Mouse (Mus musculus) stomach, embryonic 16.5 days (tissue): ENCODE measurements at regions not wholly inside any gene's neighbourhood (a gene's known extent, or its start where the extent isn't known, plus 50 kb on each side); places are given as distances from the start of the nearest gene placed in this dataset.

Experiments
- ATAC-seq: fragments of 200-750 bp; cut with Nextera tagmentation; 2 replicates; pipeline ENCODE4 v1.8.0; 2017; ENCODE audit warnings: moderate number of reproducible peaks, moderate TSS enrichment; ENCODE audit not compliant: insufficient read depth, low FRiP score
- H3K27ac ChIP-seq: fragments of 300-500 bp; sonication (generic); 2 replicates; pipeline ENCODE4 v1.5.1; 2014; ENCODE audit warnings: low read length
- H3K27me3 ChIP-seq: fragments of 300-500 bp; sonication (generic); 2 replicates; pipeline ENCODE4 v1.6.1; 2014; ENCODE audit warnings: low read length, control low read depth, mixed read lengths; ENCODE audit not compliant: control insufficient read depth, insufficient read depth
- H3K36me3 ChIP-seq: fragments of 300-500 bp; sonication (generic); 2 replicates; pipeline ENCODE4 v1.6.1; 2014; ENCODE audit warnings: low read length; ENCODE audit not compliant: control insufficient read depth, insufficient read depth
- H3K4me1 ChIP-seq: fragments of 300-500 bp; sonication (generic); 2 replicates; pipeline ENCODE4 v1.6.1; 2014; ENCODE audit warnings: low read length, control low read depth, mixed read lengths; ENCODE audit not compliant: control insufficient read depth, insufficient read depth
- H3K4me2 ChIP-seq: fragments of 300-500 bp; sonication (generic); 2 replicates; pipeline ENCODE4 v1.6.1; 2014; ENCODE audit warnings: low read depth, low read length, mixed read lengths
- H3K4me3 ChIP-seq: fragments of 300-500 bp; sonication (generic); replicated peaks from 2 replicates; pipeline ENCODE4 v1.5.1; 2014; ENCODE audit warnings: mild to moderate bottlenecking, low read length
- H3K9ac ChIP-seq: fragments of 300-500 bp; sonication (generic); 2 replicates; pipeline ENCODE4 v1.6.1; 2014; ENCODE audit warnings: low read length
- H3K9me3 ChIP-seq: fragments of 300-500 bp; sonication (generic); replicated peaks from 2 replicates; pipeline ENCODE4 v1.6.1; 2016; ENCODE audit warnings: low read length, control low read depth; ENCODE audit not compliant: control insufficient read depth
- WGBS: fragments of 180-500 bp; shearing (Covaris S2); extraction: QIAGEN DNeasy Blood & Tissue Kit; methylation state at CpG from one replicate; pipeline ENCODE4 v1.1.7; 2014; 5-methylcytosine and 5-hydroxymethylcytosine counted together

DNA sequence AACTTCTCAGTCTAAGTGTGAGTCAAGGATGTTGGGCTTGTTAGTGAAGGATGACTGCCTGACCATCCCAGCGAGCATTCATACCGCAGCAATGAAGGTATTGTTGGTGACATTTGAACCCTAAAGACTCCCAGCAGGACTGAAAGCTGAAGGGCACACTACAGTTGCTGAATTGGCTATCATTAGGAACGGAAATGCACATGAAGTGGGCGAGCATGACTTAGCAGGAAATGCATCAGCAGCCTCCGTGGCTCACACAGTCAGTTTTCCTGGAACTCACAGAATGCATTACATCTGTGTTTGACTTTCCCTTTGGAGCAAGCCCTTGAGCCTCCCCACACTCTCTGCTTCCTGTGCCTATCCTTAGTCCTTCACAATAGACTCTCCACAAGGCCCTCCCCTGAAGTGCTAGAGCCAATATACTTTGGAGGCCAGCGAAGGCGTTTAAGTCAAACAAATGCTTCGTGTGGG, 63.9 kb downstream of the Tmco5 start:
- no peaks in the 10 kb centered on the region for H3K9me3 ChIP-seq
- no peak overlapping the region for H3K27ac ChIP-seq
- peak; percentile 53 for ATAC-seq
- H3K4me1 ChIP-seq: 0 out of 2 replicates have a peak, but pooled peaks cover 6% of the 10 kb centered on the region
- H3K36me3 ChIP-seq: no peaks in the 10 kb centered on the region
- no peak overlapping the region for H3K4me2 ChIP-seq
- H3K27me3 ChIP-seq: no peaks in the 10 kb centered on the region
- no peak overlapping the region for H3K9ac ChIP-seq
- H3K4me3 ChIP-seq: no peak overlapping the region
- WGBS: 41% methylated on average over 8 of the region's 8 CpGs

DNA sequence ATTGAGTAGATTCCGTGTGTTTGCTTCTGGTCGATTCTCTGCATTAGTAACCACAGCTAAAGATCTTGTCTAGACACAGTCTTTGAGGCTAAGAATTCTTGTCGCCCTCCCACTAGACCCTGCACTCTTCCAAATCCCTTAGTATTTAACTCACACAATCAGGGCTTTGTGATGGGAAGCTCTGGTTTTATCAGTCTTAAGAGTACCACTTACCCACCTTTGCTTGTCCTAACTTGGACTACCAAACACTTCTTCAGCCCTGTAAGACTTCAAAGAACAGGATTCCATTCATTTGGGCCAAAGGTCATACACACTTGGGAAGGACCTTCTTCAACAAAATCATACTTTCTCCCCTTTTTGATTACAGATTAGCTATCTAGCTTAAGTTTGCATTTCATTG, 70.0 kb downstream of the Tmco5 start:
- no peak overlapping the region for H3K4me3 ChIP-seq
- H3K4me1 ChIP-seq: no peaks in the 10 kb centered on the region
- peaks cover 6% of the 10 kb centered on the region for H3K9me3 ChIP-seq
- 69% methylated on average over 3 of the region's 3 CpGs for WGBS
- no peaks in the 10 kb centered on the region for H3K27me3 ChIP-seq
- H3K27ac ChIP-seq: no peak overlapping the region
- H3K4me2 ChIP-seq: no peak overlapping the region
- no peak overlapping the region for H3K9ac ChIP-seq
- H3K36me3 ChIP-seq: no peaks in the 10 kb centered on the region
- no peak for ATAC-seq

DNA sequence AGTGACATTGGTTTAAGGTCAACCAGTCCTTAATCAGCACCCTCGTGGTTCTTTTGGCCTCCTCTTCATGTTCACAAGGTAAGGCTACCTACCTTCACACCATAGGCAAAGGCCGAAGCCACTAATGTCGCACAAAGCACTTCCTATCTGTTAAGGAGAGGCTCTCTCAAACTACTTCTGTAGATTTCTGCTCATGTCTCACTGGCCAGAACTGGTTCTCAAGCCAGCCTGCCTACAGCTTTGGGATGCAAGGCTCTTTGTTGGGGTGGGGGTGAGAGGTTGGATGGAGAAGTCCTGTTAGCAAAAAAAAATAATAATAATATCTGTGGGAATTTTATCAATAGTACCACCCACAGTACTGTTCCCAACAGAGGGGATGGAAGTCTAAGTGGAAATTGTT, 71.2 kb downstream of the Tmco5 start:
- ATAC-seq: no peak
- Histone ChIP-seq H3K27me3 (no peaks in the 10 kb centered on the region), H3K9me3 (peaks cover 6% of the 10 kb centered on the region), H3K4me2 (no peak overlapping the region), H3K4me3 (no peak overlapping the region), H3K36me3 (no peaks in the 10 kb centered on the region), H3K4me1 (no peaks in the 10 kb centered on the region), H3K27ac (no peak overlapping the region), H3K9ac (no peak overlapping the region)
- 74% methylated on average over 3 of the region's 3 CpGs for WGBS

DNA sequence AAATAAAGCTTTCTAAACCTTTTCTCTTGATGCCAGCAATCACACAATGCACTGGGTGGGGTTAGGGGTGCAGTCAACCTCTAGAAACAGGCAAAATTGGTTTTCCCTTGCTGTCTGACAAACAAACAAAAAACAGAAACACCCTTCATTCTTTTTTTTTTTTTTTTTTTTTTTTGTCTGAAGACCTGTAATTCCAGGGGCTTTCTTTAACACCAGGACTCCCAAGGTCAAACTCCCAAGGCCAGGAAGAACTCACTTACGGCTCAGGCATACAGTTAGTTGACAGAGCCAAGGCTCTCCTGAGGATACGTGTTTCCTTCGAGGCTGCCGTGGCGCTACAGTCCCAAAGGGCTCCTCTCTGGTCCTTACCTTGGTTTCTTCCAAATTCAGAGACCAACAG, 71.7 kb downstream of the Tmco5 start:
- H3K4me1 ChIP-seq: no peaks in the 10 kb centered on the region
- no peaks in the 10 kb centered on the region for H3K36me3 ChIP-seq
- H3K4me3 ChIP-seq: no peak overlapping the region
- no peaks in the 10 kb centered on the region for H3K27me3 ChIP-seq
- no peak for ATAC-seq
- no peak overlapping the region for H3K4me2 ChIP-seq
- WGBS: 78% methylated on average over 5 of the region's 5 CpGs
- H3K27ac ChIP-seq: no peak overlapping the region
- H3K9me3 ChIP-seq: peaks cover 6% of the 10 kb centered on the region
- H3K9ac ChIP-seq: no peak overlapping the region

DNA sequence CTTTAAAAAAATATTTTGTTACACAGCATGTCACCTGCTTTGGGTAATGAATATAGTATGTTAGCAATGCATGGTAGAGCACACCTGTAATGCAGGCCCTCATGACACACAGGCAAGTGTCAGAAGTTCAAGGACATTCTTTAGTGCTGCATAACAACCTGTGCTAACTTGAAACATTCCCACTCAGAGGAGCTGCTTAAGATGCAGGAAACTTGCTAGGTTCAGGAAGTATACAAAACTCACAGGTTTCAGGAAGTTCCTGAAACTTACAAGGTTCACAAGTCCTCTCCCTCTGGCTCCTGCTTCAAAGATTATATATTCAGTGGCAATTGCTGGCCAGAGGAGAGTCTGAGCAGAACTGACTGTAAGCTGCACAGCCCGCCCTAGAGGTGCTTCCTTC, 73.0 kb downstream of the Tmco5 start:
- ATAC-seq: no peak
- H3K9ac ChIP-seq: no peak overlapping the region
- WGBS: 89% methylated on average over 1 of the region's 1 CpGs
- H3K4me2 ChIP-seq: no peak overlapping the region
- H3K36me3 ChIP-seq: no peaks in the 10 kb centered on the region
- H3K9me3 ChIP-seq: peaks cover 6% of the 10 kb centered on the region
- no peak overlapping the region for H3K4me3 ChIP-seq
- no peaks in the 10 kb centered on the region for H3K4me1 ChIP-seq
- no peaks in the 10 kb centered on the region for H3K27me3 ChIP-seq
- no peak overlapping the region for H3K27ac ChIP-seq

DNA sequence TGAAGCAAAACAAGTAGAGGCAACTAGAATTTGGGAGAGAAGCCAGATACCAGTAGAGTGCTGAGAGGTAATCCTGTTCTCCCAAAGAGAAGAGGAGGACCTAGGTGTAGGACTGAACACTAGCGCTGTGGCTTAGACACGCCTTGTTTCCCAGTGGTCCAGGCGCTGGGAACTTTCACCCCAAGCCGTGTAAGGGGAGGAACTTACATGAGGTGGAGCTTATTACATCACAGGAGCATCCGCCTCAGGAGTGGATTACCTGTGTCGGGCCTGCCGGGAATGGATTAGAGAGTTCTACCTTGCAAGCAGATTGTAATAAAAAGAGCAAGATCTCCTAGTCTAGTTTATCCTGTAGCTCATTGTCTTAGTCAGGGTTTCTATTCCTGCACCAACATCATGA, 75.8 kb downstream of the Tmco5 start:
- Histone ChIP-seq H3K4me1 (no peaks in the 10 kb centered on the region), H3K27me3 (no peaks in the 10 kb centered on the region), H3K36me3 (no peaks in the 10 kb centered on the region), H3K4me3 (no peak overlapping the region), H3K9me3 (peaks cover 6% of the 10 kb centered on the region), H3K27ac (no peak overlapping the region), H3K4me2 (no peak overlapping the region), H3K9ac (no peak overlapping the region)
- no peak for ATAC-seq
- WGBS: 91% methylated on average over 7 of the region's 7 CpGs

DNA sequence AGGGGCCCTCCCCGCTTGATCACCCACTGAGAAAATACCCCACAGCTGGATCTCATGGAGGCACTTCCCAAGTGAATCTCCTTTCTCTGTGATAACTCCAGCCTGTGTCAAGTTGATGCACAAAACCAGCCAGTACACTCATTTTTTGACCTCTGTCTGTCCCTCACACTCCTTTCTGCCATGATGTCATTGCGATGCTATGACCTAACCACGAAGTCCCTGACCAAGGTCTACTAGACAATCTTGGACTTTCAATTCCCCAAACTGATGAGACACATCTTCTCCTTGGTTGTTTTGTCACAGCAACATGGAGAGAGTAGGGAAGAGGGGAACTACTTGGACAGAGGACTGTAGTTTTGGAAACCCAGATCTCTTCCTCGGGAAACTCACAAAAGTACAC, 76.4 kb downstream of the Tmco5 start:
- Histone ChIP-seq H3K36me3 (no peaks in the 10 kb centered on the region), H3K4me1 (no peaks in the 10 kb centered on the region), H3K9me3 (peaks cover 6% of the 10 kb centered on the region), H3K27ac (no peak overlapping the region), H3K9ac (no peak overlapping the region), H3K4me3 (no peak overlapping the region), H3K4me2 (no peak overlapping the region), H3K27me3 (no peaks in the 10 kb centered on the region)
- WGBS: 90% methylated on average over 4 of the region's 4 CpGs
- ATAC-seq: no peak

DNA sequence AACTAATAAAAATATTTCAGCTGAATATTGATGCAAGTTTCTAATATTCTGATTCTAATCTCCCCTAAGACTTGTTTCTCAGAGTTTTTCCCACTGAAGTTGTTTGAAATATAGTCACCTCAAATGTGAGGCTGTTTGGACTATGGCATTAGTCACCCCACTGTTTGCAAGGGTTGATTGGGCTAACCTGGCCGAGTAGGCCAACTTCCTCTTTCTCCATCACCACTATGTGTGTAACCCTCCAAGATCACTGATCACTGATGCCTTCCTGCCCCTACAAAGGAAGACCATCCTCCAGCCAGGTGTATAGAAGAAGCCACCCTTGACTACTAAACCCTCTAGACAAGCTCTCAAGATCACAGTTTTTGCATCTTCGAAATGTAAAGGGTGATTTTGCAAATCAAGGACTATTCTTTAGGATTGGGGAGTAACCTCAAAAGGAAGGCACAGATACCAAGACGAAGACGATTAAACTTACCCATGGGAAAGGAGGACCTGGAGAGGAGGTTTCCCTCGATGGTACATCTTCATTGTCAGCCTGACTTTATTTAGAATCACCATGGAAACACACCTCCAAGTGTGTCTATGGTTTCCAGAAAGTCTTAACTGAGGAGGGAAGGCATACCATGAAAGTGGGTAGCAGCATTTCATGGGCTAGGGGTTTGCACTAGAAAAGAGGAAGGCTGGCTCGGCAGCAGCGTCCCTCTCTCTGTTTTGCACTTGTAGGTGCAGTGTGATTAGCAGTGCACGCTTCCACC, 84.8 kb downstream of the Tmco5 start:
- H3K27me3 ChIP-seq: no peaks in the 10 kb centered on the region
- no peak overlapping the region for H3K4me2 ChIP-seq
- no peak for ATAC-seq
- no peak overlapping the region for H3K27ac ChIP-seq
- 82% methylated on average over 8 of the region's 8 CpGs for WGBS
- no peak overlapping the region for H3K4me3 ChIP-seq
- no peak overlapping the region for H3K9ac ChIP-seq
- H3K9me3 ChIP-seq: no peaks in the 10 kb centered on the region
- no peaks in the 10 kb centered on the region for H3K4me1 ChIP-seq
- no peaks in the 10 kb centered on the region for H3K36me3 ChIP-seq

DNA sequence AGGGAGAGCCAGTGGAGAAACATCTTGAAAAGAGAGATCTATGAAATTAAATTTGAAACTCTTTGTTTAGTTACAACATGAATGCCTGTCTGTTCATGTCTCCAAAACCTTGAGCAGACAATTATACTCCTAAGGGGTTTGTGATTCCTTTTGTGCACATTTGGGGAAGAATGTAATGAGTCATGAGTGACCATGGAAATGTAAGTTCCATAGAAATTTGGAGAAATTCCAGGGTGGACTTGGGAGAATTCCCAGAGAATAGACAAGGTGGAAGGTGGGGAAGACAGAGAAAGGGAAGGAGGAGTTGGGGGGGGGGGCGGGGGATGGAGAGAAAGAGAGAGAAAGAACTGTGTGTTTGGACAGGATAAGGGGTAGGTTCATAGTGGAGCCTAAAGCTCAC, 87.8 kb downstream of the Tmco5 start:
- Histone ChIP-seq H3K9ac (no peak overlapping the region), H3K36me3 (no peaks in the 10 kb centered on the region), H3K27me3 (no peaks in the 10 kb centered on the region), H3K4me3 (no peak overlapping the region), H3K9me3 (no peaks in the 10 kb centered on the region), H3K27ac (no peak overlapping the region), H3K4me1 (no peaks in the 10 kb centered on the region), H3K4me2 (no peak overlapping the region)
- WGBS: 100% methylated on average over 1 of the region's 1 CpGs
- no peak for ATAC-seq
